Mouse (Mus musculus) embryonic fibroblast, embryonic 13.5 days (primary cell): ENCODE measurements at regions not wholly inside any gene's neighbourhood (a gene's known extent, or its start where the extent isn't known, plus 50 kb on each side); places are given as distances from the start of the nearest gene placed in this dataset.

ENCODE experiments used
- CTCF ChIP-seq: IDR thresholded peaks from 2 replicates; pipeline ENCODE4 v1.5.1; 2011; ENCODE audit warnings: mild to moderate bottlenecking, control low read depth, low read length, moderate library complexity, borderline replicate concordance; ENCODE audit not compliant: insufficient read depth
- POLR2A ChIP-seq: IDR thresholded peaks from 2 replicates; pipeline ENCODE4 v1.6.1; 2011; ENCODE audit warnings: low read depth, mild to moderate bottlenecking, control low read depth, low read length, moderate library complexity

DNA sequence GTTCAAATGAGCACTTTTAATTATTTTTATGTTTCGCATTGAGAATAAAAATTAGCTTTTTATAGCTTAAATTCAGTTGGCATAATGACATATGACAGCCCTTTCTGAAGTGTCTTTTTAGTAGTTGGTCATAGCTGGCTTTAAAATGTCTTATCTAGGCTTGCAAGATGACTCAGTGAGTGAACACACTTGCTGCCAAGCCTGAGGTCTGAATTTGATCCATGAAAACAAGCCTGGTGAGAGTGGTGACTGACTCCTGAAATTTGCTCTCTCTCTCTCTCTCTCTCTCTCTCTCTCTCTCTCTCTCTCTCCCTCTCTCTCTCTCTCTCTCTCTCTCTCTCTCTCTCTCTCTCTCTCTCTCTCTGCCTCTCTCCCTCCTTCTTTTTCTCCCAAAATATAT, 372.8 kb upstream of the Sash1 start:
- TF ChIP-seq POLR2A (no peak), CTCF (no peak)
